Mouse (Mus musculus) E14TG2a.4 (cell line): ENCODE data around the gene Itm2c.

Experiments
- H3K27me3 ChIP-seq: 2 replicates; pipeline ENCODE4 v1.6.1; 2014; ENCODE audit warnings: low read length, control low read depth; ENCODE audit not compliant: insufficient read depth
- H3K36me3 ChIP-seq: 2 replicates; pipeline ENCODE4 v1.6.1; 2014; ENCODE audit warnings: low read length, control low read depth; ENCODE audit not compliant: insufficient read depth
- H3K4me1 ChIP-seq: replicated peaks from 2 replicates; pipeline ENCODE4 v1.6.1; 2014; ENCODE audit warnings: low read depth, low read length, control low read depth
- H3K4me3 ChIP-seq: replicated peaks from 2 replicates; pipeline ENCODE4 v1.5.1; 2014; ENCODE audit warnings: mild to moderate bottlenecking, low read length
- H3K9me3 ChIP-seq: 2 replicates; pipeline ENCODE4 v1.6.1; 2014; ENCODE audit warnings: low read length, control low read depth
- CTCF ChIP-seq: conservative IDR thresholded peaks from 2 replicates; pipeline ENCODE4 v1.5.1; 2014; ENCODE audit warnings: low read length
- NANOG ChIP-seq: IDR thresholded peaks from 2 replicates; pipeline ENCODE4 v1.6.1; 2014; ENCODE audit warnings: borderline replicate concordance, low read length, mixed read lengths
- POU5F1 ChIP-seq: IDR thresholded peaks from 2 replicates; pipeline ENCODE4 v1.6.1; 2014; ENCODE audit warnings: low read length, borderline replicate concordance

Gene Itm2c

DNA sequence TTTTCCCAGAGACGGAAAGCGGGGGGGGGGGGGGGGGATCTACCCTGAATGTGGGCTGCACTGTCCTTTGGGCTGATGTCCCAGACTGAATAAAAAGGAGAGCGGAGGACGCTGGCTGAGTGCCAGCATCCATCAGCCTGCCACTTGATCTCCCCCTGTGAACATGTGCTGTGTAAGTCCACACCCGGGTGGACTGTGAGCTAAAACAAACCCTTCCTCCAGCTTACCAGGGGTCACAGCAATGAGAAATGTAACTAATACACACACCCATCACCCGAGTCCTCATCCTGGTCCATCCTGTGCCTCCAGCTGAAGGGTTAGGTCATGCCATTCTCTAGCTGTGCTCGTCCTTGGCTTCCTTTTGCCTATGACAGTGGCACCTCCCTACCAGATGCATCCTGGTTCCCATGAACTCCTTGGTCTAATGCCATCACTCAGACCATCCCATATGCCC, 8.1 kb downstream of the Itm2c start:
- TF ChIP-seq CTCF, result no peak
- H3K9me3 ChIP-seq, result no peaks in the 10 kb centered on the region
- peaks cover 51% of the 10 kb centered on the region for H3K4me1 ChIP-seq
- H3K27me3 ChIP-seq, result no peaks in the 10 kb centered on the region
- H3K4me3 ChIP-seq, result no peak overlapping the region
- H3K36me3 ChIP-seq, result peaks cover 46% of the 10 kb centered on the region

DNA sequence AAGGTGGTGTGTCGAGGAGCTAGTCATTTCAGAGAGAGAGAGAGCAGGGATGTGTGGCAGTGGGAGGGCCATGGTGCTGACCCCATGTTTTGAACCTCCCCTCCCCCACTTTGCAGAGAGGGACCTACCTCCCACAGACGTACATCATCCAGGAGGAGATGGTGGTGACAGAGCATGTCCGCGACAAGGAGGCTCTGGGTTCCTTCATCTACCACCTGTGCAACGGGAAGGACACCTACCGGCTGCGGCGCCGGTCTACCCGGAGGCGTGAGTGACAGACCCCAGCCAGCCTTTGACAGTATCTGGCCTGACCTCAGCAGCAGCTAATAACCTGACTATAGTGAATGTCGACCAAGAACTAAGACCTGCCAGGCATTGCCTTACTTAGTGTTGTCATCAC, 12.8 kb downstream of the Itm2c start:
- Histone ChIP-seq H3K4me1 (peaks cover 40% of the 10 kb centered on the region), H3K27me3 (no peaks in the 10 kb centered on the region), H3K36me3 (peaks cover 52% of the 10 kb centered on the region), H3K4me3 (no peak overlapping the region), H3K9me3 (no peaks in the 10 kb centered on the region)
- TF ChIP-seq POU5F1 (no peak), CTCF (no peak), NANOG (no peak)

DNA sequence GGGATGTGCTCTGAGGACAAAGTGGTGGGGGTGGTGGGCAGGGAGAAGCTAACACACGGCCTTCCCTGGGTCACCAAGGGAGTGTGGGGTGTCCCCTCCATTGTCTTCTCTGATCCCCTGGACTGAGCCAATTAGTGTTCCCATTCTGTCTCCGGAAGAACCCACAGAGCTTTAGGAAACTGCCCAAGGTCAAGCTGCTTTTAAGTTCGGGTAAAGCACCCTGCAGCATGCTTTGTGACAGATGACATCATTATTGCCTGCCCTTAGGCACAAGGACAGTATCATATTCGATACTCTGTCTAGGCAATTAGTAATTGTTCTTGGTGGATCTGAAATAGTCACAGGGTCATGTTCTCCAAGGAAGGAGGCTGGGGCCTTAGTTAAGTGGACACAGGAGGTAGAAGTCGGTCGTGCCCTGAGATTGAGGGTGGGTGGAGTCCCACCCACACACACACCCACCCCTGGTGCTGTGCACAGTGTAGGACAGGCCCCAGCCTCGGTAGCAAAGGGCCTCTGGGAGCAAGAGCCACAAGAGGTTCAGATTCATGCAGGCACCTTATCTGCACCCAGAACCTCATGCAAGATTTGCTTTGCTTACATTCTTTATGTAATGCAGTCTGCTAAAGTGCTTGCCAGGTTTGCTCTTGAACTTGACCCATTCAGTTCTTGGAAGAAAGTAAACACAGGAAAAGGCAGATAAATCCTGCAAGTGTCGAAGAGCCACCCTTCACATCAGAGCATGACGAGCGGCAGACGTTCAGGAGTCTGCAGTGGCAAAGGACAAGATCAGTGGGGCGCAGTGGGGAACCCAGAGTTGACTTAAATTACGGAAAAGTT, 14.9 kb downstream of the Itm2c start:
- Histone ChIP-seq H3K36me3 (peaks cover 37% of the 10 kb centered on the region), H3K4me1 (peaks cover 31% of the 10 kb centered on the region), H3K4me3 (no peak overlapping the region), H3K9me3 (no peaks in the 10 kb centered on the region), H3K27me3 (no peaks in the 10 kb centered on the region)
- TF ChIP-seq NANOG (no peak), POU5F1 (no peak), CTCF (no peak)

DNA sequence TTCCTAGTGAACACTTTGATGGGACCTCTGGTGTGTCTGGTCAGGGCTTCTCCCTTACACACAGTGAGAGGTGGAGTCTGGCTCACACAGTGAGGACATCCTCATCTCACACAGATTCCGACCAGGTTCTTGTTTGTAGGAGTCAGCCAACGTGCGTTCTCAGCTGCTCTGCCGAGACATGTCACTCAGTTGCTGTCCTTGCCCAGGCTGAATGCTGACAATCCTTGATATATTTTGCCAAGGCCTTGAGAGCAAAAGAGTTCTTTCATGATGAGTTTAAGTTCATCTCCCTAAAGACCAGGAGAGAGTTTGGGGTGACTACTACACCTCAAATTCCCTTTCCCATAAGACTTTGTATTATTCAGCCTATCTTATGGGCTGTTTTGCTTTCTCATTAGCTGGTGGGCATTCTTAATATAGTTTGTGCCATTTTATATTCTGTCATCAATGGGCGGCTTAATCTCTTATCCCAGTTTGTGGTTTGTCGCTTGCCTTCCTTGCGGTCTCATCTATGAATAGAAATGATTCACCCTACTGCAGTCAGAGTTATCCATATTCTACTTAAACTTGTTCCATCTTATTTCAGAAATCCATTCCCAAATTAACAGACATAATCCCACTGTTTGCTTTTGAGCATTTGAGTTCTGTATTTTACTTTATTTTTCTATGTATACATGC, 19.1 kb downstream of the Itm2c start:
- Histone ChIP-seq H3K27me3 (no peaks in the 10 kb centered on the region), H3K4me3 (no peak overlapping the region), H3K4me1 (peaks cover 25% of the 10 kb centered on the region), H3K9me3 (no peaks in the 10 kb centered on the region), H3K36me3 (no peaks in the 10 kb centered on the region)
- TF ChIP-seq POU5F1 (no peak), CTCF (no peak), NANOG (no peak)

- H3K9me3 ChIP-seq, result peaks cover 6% of the 10 kb centered on the region
- H3K4me3 ChIP-seq, result no peak overlapping the region
Observed at GRCm38 (mm10) chr1:85915890-85916289, 21.8 kb downstream of the Itm2c start.

DNA sequence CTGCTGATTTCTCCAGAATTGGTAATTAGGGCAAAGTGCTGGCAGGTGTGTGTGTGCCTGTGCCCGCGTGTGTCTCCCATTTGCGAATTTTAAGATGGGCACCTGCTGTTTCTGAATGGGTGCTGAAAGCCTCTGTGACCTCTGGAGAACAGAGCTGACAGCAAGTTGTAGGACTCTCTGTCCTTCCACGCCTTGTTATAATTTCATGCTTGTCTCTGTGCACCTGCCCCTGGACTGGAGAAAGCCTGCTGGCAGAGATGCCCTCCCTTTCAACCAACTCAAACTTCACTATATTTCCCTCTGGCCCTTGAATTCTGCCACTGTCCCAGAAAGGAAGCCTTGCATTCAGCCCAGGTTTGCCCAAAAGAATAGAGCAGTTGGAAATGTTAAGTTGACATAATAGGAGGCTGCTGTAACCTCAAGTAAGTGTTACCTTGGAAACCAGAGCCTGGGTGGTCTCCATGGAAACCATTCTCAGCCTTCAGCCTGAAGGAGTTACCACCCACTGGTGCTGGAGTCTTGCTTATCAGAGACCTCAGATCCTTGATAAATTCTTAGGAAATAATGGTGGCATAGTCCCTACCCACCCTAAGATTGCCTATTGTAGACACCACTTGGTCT, 22.9 kb downstream of the Itm2c start:
- Histone ChIP-seq H3K27me3 (no peaks in the 10 kb centered on the region), H3K36me3 (no peaks in the 10 kb centered on the region), H3K4me1 (peaks cover 17% of the 10 kb centered on the region), H3K9me3 (peaks cover 6% of the 10 kb centered on the region), H3K4me3 (no peak overlapping the region)
- TF ChIP-seq CTCF, result no peak
- TF ChIP-seq POU5F1, result no peak
- no peak for TF ChIP-seq NANOG

More at GRCm38 (mm10) chr1:85915890-85916289, 21.8 kb downstream of the Itm2c start:
- H3K27me3 ChIP-seq, result no peaks in the 10 kb centered on the region
- H3K36me3 ChIP-seq, result no peaks in the 10 kb centered on the region
- TF ChIP-seq CTCF (no peak), POU5F1 (no peak), NANOG (no peak)
- H3K4me1 ChIP-seq, result peaks cover 13% of the 10 kb centered on the region

- TF ChIP-seq CTCF (no peak), NANOG (no peak), POU5F1 (no peak)
- Histone ChIP-seq H3K4me1 (peaks cover 17% of the 10 kb centered on the region), H3K36me3 (no peaks in the 10 kb centered on the region), H3K9me3 (peaks cover 6% of the 10 kb centered on the region), H3K27me3 (peaks cover 3% of the 10 kb centered on the region; the same call in 1 of the 2 replicates), H3K4me3 (no peak overlapping the region)
Observed at GRCm38 (mm10) chr1:85919621-85920020, 25.5 kb downstream of the Itm2c start.

DNA sequence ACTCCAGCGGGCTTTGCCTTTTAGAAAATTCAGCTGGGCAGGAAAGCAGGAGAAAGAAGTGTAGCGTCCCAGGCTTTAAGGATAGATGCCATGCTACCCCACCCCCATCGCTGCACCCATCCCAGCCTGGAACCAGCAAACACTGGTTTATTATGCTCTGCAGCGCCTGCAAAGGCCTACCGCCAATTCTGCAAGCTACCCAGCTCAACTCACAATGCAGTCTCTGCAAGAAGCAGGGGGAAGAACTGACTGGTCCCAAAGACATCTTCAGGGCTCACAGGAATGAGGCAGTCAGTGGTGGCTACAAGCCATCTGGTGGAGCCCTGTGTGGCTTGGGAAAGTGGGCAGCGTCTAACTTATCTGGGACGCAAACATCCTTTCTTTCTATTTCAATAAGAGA, 27.6 kb downstream of the Itm2c start:
- Histone ChIP-seq H3K4me1 (peaks cover 16% of the 10 kb centered on the region), H3K9me3 (peaks cover 6% of the 10 kb centered on the region), H3K27me3 (peaks cover 7% of the 10 kb centered on the region; the same call in 1 of the 2 replicates), H3K4me3 (no peak overlapping the region), H3K36me3 (no peaks in the 10 kb centered on the region)
- no peak for TF ChIP-seq NANOG
- no peak for TF ChIP-seq POU5F1
- no peak for TF ChIP-seq CTCF
